Mouse (Mus musculus) left cerebral cortex, adult 11 months (tissue): ENCODE data around the gene Hap1.
"Not testable (repeated sequence)": the region's sequence is repeated elsewhere in the genome, so short reads cannot be mapped to it uniquely, and the experiment has no call there.

Source experiments
- DNase-seq: peaks from one replicate; pipeline ENCODE4 v3.0.0; 2022; ENCODE audit warnings: low spot score

Gene Hap1

GRCm38 (mm10) chr11:100318529-100319451, 37.1 kb downstream of the Hap1 start:
- no peak for DNase-seq

GRCm38 (mm10) chr11:100317826-100318380, 38.0 kb downstream of the Hap1 start:
- DNase-seq, result no peak

- no peak for DNase-seq
These were observed 40.5 kb downstream of the Hap1 start for GRCm38 (mm10) chr11:100315439-100315838.

GRCm38 (mm10) chr11:100313424-100313823, 42.5 kb downstream of the Hap1 start:
- no peak for DNase-seq

- no peak for DNase-seq
These were observed 43.7 kb downstream of the Hap1 start for GRCm38 (mm10) chr11:100312096-100312679.

- no peak for DNase-seq
These were observed 44.3 kb downstream of the Hap1 start for GRCm38 (mm10) chr11:100311656-100312055.

GRCm38 (mm10) chr11:100308672-100309071, 47.3 kb downstream of the Hap1 start:
- DNase-seq, result not testable (repeated sequence)

GRCm38 (mm10) chr11:100307900-100308299, 48.0 kb downstream of the Hap1 start:
- no peak for DNase-seq

- DNase-seq, result no peak
These were observed 54.6 kb downstream of the Hap1 start for GRCm38 (mm10) chr11:100301292-100301691.

GRCm38 (mm10) chr11:100300293-100300692, 55.6 kb downstream of the Hap1 start:
- no peak for DNase-seq

GRCm38 (mm10) chr11:100298274-100299036, 57.5 kb downstream of the Hap1 start:
- no peak for DNase-seq

GRCm38 (mm10) chr11:100297801-100298200, 58.1 kb downstream of the Hap1 start:
- no peak for DNase-seq
